Mouse (Mus musculus) MEL (cell line): ENCODE measurements around the gene Adamts2. TPM values are rescaled to one million over a fixed set of nuclear protein-coding genes. Genes with fewer than 3 reads are reported as not detected.

ENCODE experiments used
- DNase-seq: peaks from one replicate; pipeline ENCODE4 v3.0.0; 2011; ENCODE audit warnings: low read depth, low spot score
- H3K27ac ChIP-seq: 2 replicates; pipeline ENCODE4 v1.5.1; 2012; ENCODE audit warnings: low read depth, mild to moderate bottlenecking, control low read depth, low read length, moderate library complexity; ENCODE audit not compliant: control insufficient read depth
- H3K27me3 ChIP-seq, 2 experiments: fragments of 150-350 bp in 1 of 2; sonication (generic) in 1 of 2; 2 replicates each; pipeline ENCODE4 v1.6.1; 2012; ENCODE audit warnings: low read length in 2 of 2, mild to moderate bottlenecking in 2 of 2, improper control_type of control experiment in 1 of 2, moderate library complexity in 1 of 2; ENCODE audit not compliant: insufficient read depth in 2 of 2, control insufficient read depth in 1 of 2
- H3K36me3 ChIP-seq, 2 experiments: 2 replicates each; pipeline ENCODE4 v1.6.1; 2012 to 2014; ENCODE audit warnings: low read length in 2 of 2, improper control_type of control experiment in 1 of 2, inconsistent platforms in 1 of 2, mild to moderate bottlenecking in 1 of 2; ENCODE audit not compliant: insufficient read depth in 2 of 2, control insufficient read depth in 1 of 2
- H3K4me1 ChIP-seq, 2 experiments: fragments of 150-350 bp in 1 of 2; sonication (generic) in 1 of 2; 2 replicates each; pipeline ENCODE4 v1.6.1; 2012; ENCODE audit warnings: low read length in 2 of 2, improper control_type of control experiment in 1 of 2, mild to moderate bottlenecking in 1 of 2; ENCODE audit not compliant: insufficient read depth in 2 of 2, control insufficient read depth in 1 of 2
- H3K4me3 ChIP-seq, 2 experiments: fragments of 150-350 bp in 1 of 2; sonication (generic) in 1 of 2; 2 replicates each; pipeline ENCODE4 v1.5.1; 2012; ENCODE audit warnings: low read depth in 2 of 2, low read length in 2 of 2, mild to moderate bottlenecking in 2 of 2, moderate library complexity in 2 of 2, control low read depth in 1 of 2, improper control_type of control experiment in 1 of 2; ENCODE audit not compliant: control insufficient read depth in 1 of 2, insufficient read depth in 1 of 2
- H3K79me2 ChIP-seq: 2 replicates; pipeline ENCODE4 v1.6.1; 2012; ENCODE audit warnings: mild to moderate bottlenecking, low read length, moderate library complexity; ENCODE audit not compliant: control insufficient read depth, poor library complexity, insufficient read depth
- H3K9ac ChIP-seq: 2 replicates; pipeline ENCODE4 v1.6.1; 2012; ENCODE audit warnings: low read depth, mild to moderate bottlenecking, control low read depth, low read length, moderate library complexity; ENCODE audit not compliant: control insufficient read depth, poor library complexity, severe bottlenecking
- H3K9me3 ChIP-seq: fragments of 150-350 bp; sonication (generic); replicated peaks from 2 replicates; pipeline ENCODE4 v1.6.1; 2012; ENCODE audit warnings: mild to moderate bottlenecking, low read length, improper control_type of control experiment, moderate library complexity; ENCODE audit not compliant: insufficient read depth
- BHLHE40 ChIP-seq: IDR thresholded peaks from 2 replicates; pipeline ENCODE4 v1.6.1; 2012; ENCODE audit warnings: low read depth, mild to moderate bottlenecking, inconsistent platforms, low read length, improper control_type of control experiment, borderline replicate concordance
- CHD1 ChIP-seq: IDR thresholded peaks from 2 replicates; pipeline ENCODE4 v1.6.1; 2012; ENCODE audit warnings: low read depth, mild to moderate bottlenecking, inconsistent platforms, low read length, improper control_type of control experiment
- CHD2 ChIP-seq: IDR thresholded peaks from 2 replicates; pipeline ENCODE4 v1.6.1; 2011; ENCODE audit warnings: low read length, improper control_type of control experiment
- CTCF ChIP-seq, 3 experiments: IDR thresholded peaks in 2 of 3; conservative IDR thresholded peaks in 1 of 3; 2 replicates each; pipeline ENCODE4 v1.5.1; 2011 to 2012; ENCODE audit warnings: low read length in 3 of 3, low read depth in 2 of 3, mild to moderate bottlenecking in 2 of 3, improper control_type of control experiment in 1 of 3, inconsistent platforms in 1 of 3, mixed read lengths in 1 of 3, moderate library complexity in 1 of 3; ENCODE audit not compliant: control insufficient read depth in 1 of 3, insufficient read depth in 1 of 3, poor library complexity in 1 of 3, severe bottlenecking in 1 of 3
- E2F4 ChIP-seq: IDR thresholded peaks from 2 replicates; pipeline ENCODE4 v1.6.1; 2011; ENCODE audit warnings: low read depth, low read length, improper control_type of control experiment, borderline replicate concordance
- EP300 ChIP-seq, 2 experiments: IDR thresholded peaks; 2 replicates each; pipeline ENCODE4 v1.6.1; 2011; ENCODE audit warnings: improper control_type of control experiment in 2 of 2, low read length in 2 of 2, low read depth in 1 of 2, mild to moderate bottlenecking in 1 of 2
- ETS1 ChIP-seq: IDR thresholded peaks from 2 replicates; pipeline ENCODE4 v1.6.1; 2012; ENCODE audit warnings: low read depth, mild to moderate bottlenecking, inconsistent platforms, low read length, improper control_type of control experiment, moderate library complexity
- GABPA ChIP-seq: IDR thresholded peaks from 2 replicates; pipeline ENCODE4 v1.6.1; 2012; ENCODE audit warnings: low read depth, mild to moderate bottlenecking, inconsistent platforms, low read length, improper control_type of control experiment, moderate library complexity
- GATA1 ChIP-seq: IDR thresholded peaks from 2 replicates; pipeline ENCODE4 v1.6.1; 2011; ENCODE audit warnings: low read depth, low read length, improper control_type of control experiment
- JUND ChIP-seq: IDR thresholded peaks from 2 replicates; pipeline ENCODE4 v1.6.1; 2011; ENCODE audit warnings: low read depth, mild to moderate bottlenecking, improper control_type of control experiment, low read length
- MAFK ChIP-seq: IDR thresholded peaks from 2 replicates; pipeline ENCODE4 v1.6.1; 2011; ENCODE audit warnings: low read depth, mild to moderate bottlenecking, low read length, improper control_type of control experiment, borderline replicate concordance
- MAX ChIP-seq: IDR thresholded peaks from 2 replicates; pipeline ENCODE4 v1.6.1; 2011; ENCODE audit warnings: low read length, improper control_type of control experiment
- MEF2A ChIP-seq: IDR thresholded peaks from 2 replicates; pipeline ENCODE4 v1.6.1; 2014; ENCODE audit warnings: low read depth, mild to moderate bottlenecking, inconsistent platforms, low read length, improper control_type of control experiment; ENCODE audit not compliant: poor library complexity, insufficient replicate concordance, severe bottlenecking; ENCODE audit errors: extremely low read depth
- MXI1 ChIP-seq: IDR thresholded peaks from 2 replicates; pipeline ENCODE4 v1.6.1; 2011; ENCODE audit warnings: mild to moderate bottlenecking, low read depth, low read length, improper control_type of control experiment
- MYB ChIP-seq: IDR thresholded peaks from 2 replicates; pipeline ENCODE4 v1.6.1; 2011; ENCODE audit warnings: mild to moderate bottlenecking, low read depth, low read length, improper control_type of control experiment
- MYC ChIP-seq: IDR thresholded peaks from 2 replicates; pipeline ENCODE4 v1.6.1; 2011; ENCODE audit warnings: low read depth, mild to moderate bottlenecking, low read length, improper control_type of control experiment, moderate library complexity
- NELFE ChIP-seq: IDR thresholded peaks from 2 replicates; pipeline ENCODE4 v1.6.1; 2011; ENCODE audit warnings: low read depth, low read length, improper control_type of control experiment
- NRF1 ChIP-seq: IDR thresholded peaks from 2 replicates; pipeline ENCODE4 v1.6.1; 2014; ENCODE audit warnings: low read depth, mild to moderate bottlenecking, inconsistent platforms, low read length, improper control_type of control experiment, moderate library complexity; ENCODE audit not compliant: poor library complexity, insufficient read depth, severe bottlenecking
- POLR2A ChIP-seq, 2 experiments: IDR thresholded peaks; 2 replicates each; pipeline ENCODE4 v1.6.1; 2011 to 2012; ENCODE audit warnings: low read length in 2 of 2, mild to moderate bottlenecking in 2 of 2, control low read depth in 1 of 2, improper control_type of control experiment in 1 of 2, low read depth in 1 of 2, moderate library complexity in 1 of 2; ENCODE audit not compliant: control insufficient read depth in 1 of 2, insufficient read depth in 1 of 2, poor library complexity in 1 of 2
- POLR2AphosphoS2 ChIP-seq: IDR thresholded peaks from 2 replicates; pipeline ENCODE4 v1.6.1; 2011; ENCODE audit warnings: low read length, improper control_type of control experiment
- SIN3A ChIP-seq: IDR thresholded peaks from 2 replicates; pipeline ENCODE4 v1.6.1; 2012; ENCODE audit warnings: low read length, improper control_type of control experiment, inconsistent platforms
- TAL1 ChIP-seq: IDR thresholded peaks from 2 replicates; pipeline ENCODE4 v1.6.1; 2012; ENCODE audit warnings: mild to moderate bottlenecking, inconsistent platforms, low read length, moderate library complexity, mixed read lengths
- USF1 ChIP-seq: IDR thresholded peaks from 2 replicates; pipeline ENCODE4 v1.6.1; 2014; ENCODE audit warnings: low read depth, mild to moderate bottlenecking, inconsistent platforms, low read length, improper control_type of control experiment, moderate library complexity
- USF2 ChIP-seq, 2 experiments: IDR thresholded peaks; 2 replicates each; pipeline ENCODE4 v1.6.1; 2011 to 2012; ENCODE audit warnings: improper control_type of control experiment in 2 of 2, low read length in 2 of 2, borderline replicate concordance in 1 of 2, inconsistent platforms in 1 of 2, low read depth in 1 of 2, mild to moderate bottlenecking in 1 of 2; ENCODE audit not compliant: insufficient read depth in 1 of 2
- ZC3H11A ChIP-seq: IDR thresholded peaks from 2 replicates; pipeline ENCODE4 v1.6.1; 2012; ENCODE audit warnings: low read depth, mild to moderate bottlenecking, inconsistent platforms, low read length, improper control_type of control experiment
- ZKSCAN1 ChIP-seq: IDR thresholded peaks from 2 replicates; pipeline ENCODE4 v1.6.1; 2012; ENCODE audit warnings: low read depth, mild to moderate bottlenecking, inconsistent platforms, low read length, improper control_type of control experiment, moderate library complexity
- ZNF384 ChIP-seq: IDR thresholded peaks from 2 replicates; pipeline ENCODE4 v1.6.1; 2012; ENCODE audit warnings: low read depth, mild to moderate bottlenecking, inconsistent platforms, low read length, improper control_type of control experiment
- polyA plus RNA-seq, 2 experiments: library from polyadenylated mRNA; stranded (reverse) in 1 of 2; unstranded in 1 of 2; fragments of >175 nt in 1 of 2; fragments of >200 nt in 1 of 2; gene quantifications; 2 replicates each; pipeline versions ENCODE4 v1.2.1 to v1.2.4; 2012; ENCODE audit warnings: low replicate concordance in 2 of 2, low read depth in 1 of 2; ENCODE audit not compliant: insufficient read length in 2 of 2, insufficient read depth in 1 of 2, missing spikeins in 1 of 2
- total RNA-seq: library from RNA; depleted of rRNA; stranded (reverse); fragments of 300-350 nt; gene quantifications from 2 replicates; pipeline ENCODE4 v1.2.3, GENCODE M21; 2012

Gene Adamts2
- total and polyA plus RNA-seq, 3 experiments, result not detected

GRCm38 (mm10) chr11:50689672-50690071, 87.8 kb downstream of the Adamts2 start:
- H3K9me3 ChIP-seq, result no peaks in the 10 kb centered on the region; the same call in 1 of the 2 replicates
- H3K4me3 ChIP-seq, result no peak overlapping the region
- DNase-seq, result no peak
- TF ChIP-seq ZC3H11A (no peak), E2F4 (no peak)
- TF ChIP-seq, all 39 proteins: peak for 0
- H3K36me3 ChIP-seq, result no peaks in the 10 kb centered on the region
- no peaks in the 10 kb centered on the region for H3K27me3 ChIP-seq
- no peaks in the 10 kb centered on the region for H3K79me2 ChIP-seq
- no peak overlapping the region for H3K27ac ChIP-seq
- H3K9ac ChIP-seq, result no peak overlapping the region
- H3K4me1 ChIP-seq, result no peaks in the 10 kb centered on the region

- Histone ChIP-seq H3K27ac (no peak overlapping the region), H3K36me3 (no peaks in the 10 kb centered on the region), H3K27me3 (no peaks in the 10 kb centered on the region), H3K79me2 (no peaks in the 10 kb centered on the region), H3K9me3 (no peaks in the 10 kb centered on the region), H3K9ac (no peak overlapping the region), H3K4me1 (no peaks in the 10 kb centered on the region), H3K4me3 (no peak overlapping the region)
- TF ChIP-seq MEF2A (no peak), SIN3A (no peak), ZKSCAN1 (no peak), GATA1 (no peak), BHLHE40 (no peak), USF2 (IDR thresholded peaks at IDR 0.05; ENCODE audit: borderline replicate concordance in 1 of 2, insufficient read depth in 1 of 2, low read depth in 1 of 2, low read length in 2 of 2) (no peak), MYB (no peak), E2F4 (no peak), MXI1 (no peak), CHD2 (no peak), MYC (no peak), MAFK (no peak), TAL1 (no peak), EP300 (IDR thresholded peaks at IDR 0.05; ENCODE audit: low read depth in 1 of 2, low read length in 2 of 2) (no peak), JUND (no peak)
- no peak for DNase-seq
These were observed 98.1 kb downstream of the Adamts2 start for GRCm38 (mm10) chr11:50699971-50700370.

- no peaks in the 10 kb centered on the region for H3K36me3 ChIP-seq
- H3K4me3 ChIP-seq, result no peak overlapping the region
- TF ChIP-seq USF2 (IDR thresholded peaks at IDR 0.05; ENCODE audit: borderline replicate concordance in 1 of 2, insufficient read depth in 1 of 2, low read depth in 1 of 2, low read length in 2 of 2) (no peak), ETS1 (no peak), ZNF384 (no peak), NELFE (no peak), MEF2A (no peak), CTCF (IDR thresholded peaks at IDR 0.05 in 2 of 3, conservative IDR thresholded peaks at IDR 0.05 in 1 of 3; ENCODE audit: control insufficient read depth in 1 of 3, insufficient read depth in 1 of 3, low read depth in 2 of 3, low read length in 3 of 3, poor library complexity in 1 of 3, severe bottlenecking in 1 of 3) (no peak), GABPA (no peak), POLR2AphosphoS2 (no peak), EP300 (IDR thresholded peaks at IDR 0.05; ENCODE audit: low read depth in 1 of 2, low read length in 2 of 2) (no peak), USF1 (no peak), CHD1 (no peak), NRF1 (no peak), POLR2A (IDR thresholded peaks at IDR 0.05; ENCODE audit: control insufficient read depth in 1 of 2, insufficient read depth in 1 of 2, low read depth in 1 of 2, low read length in 2 of 2, poor library complexity in 1 of 2) (no peak), MAX (no peak), GATA1 (no peak)
- no peaks in the 10 kb centered on the region for H3K9me3 ChIP-seq
- no peak overlapping the region for H3K9ac ChIP-seq
- DNase-seq, result no peak
- H3K4me1 ChIP-seq, result no peaks in the 10 kb centered on the region
- no peaks in the 10 kb centered on the region for H3K79me2 ChIP-seq
- no peak overlapping the region for H3K27ac ChIP-seq
- H3K27me3 ChIP-seq, result no peaks in the 10 kb centered on the region
These were observed 98.6 kb downstream of the Adamts2 start for GRCm38 (mm10) chr11:50700496-50700895.
